Mouse (Mus musculus) induced T-regulatory cell, adult 2 months (primary cell): Measurements from ENCODE around the gene Hspa4.

ENCODE experiments used
- DNase-seq: peaks from one replicate; pipeline ENCODE4 v3.0.0-alpha.2; 2012; ENCODE audit warnings: low read depth

Gene Hspa4

DNA sequence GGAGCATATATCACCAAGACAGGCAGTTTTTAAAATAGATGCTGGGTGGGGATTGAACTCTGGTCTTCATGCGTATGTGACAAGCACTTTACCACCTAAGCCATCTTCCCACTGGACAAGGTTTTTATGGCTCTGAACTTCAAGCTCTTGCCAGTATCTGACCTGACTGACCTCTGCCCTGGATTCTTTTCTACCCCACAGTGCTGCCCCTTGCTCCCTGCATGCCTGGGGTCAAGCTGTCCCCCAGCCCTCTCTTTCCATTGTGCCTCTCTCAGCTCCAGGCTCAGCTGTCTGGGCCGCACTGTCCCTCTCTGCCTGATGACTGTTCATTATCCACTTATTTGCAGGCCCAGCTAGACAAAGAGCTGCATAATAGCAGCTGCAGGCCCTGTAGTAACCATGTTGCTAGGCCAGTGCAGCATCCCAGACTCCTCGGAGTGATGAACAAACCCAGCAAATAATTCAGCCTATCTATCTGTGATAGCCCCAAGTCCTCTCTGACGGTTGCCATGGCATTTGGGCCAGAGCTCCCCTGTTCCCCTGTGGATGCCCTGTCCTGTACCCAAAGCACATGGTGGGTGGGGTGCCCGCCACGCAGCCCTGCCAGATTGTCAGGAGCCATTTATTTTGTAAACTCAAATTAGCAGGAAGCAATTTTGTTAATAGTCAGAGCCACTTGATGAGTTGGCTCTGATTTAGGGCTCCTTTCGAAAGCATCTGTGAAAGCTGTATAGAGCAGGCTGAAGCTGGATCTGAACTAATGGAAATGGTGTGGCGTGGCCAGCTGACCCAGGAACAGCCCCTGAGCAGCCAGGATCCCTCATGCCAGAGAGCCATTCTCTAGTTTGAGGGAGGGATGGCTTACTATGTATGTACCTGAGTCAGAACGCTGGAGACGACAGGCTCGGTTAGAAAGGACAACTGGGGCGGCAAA lies 47.8 kb downstream of the Hspa4 start:
- no peak for DNase-seq

GRCm38 (mm10) chr11:53250796-53251195 lies 49.5 kb downstream of the Hspa4 start:
- no peak for DNase-seq

- no peak for DNase-seq
These were observed 50.6 kb downstream of the Hspa4 start for GRCm38 (mm10) chr11:53249686-53250085.

DNA sequence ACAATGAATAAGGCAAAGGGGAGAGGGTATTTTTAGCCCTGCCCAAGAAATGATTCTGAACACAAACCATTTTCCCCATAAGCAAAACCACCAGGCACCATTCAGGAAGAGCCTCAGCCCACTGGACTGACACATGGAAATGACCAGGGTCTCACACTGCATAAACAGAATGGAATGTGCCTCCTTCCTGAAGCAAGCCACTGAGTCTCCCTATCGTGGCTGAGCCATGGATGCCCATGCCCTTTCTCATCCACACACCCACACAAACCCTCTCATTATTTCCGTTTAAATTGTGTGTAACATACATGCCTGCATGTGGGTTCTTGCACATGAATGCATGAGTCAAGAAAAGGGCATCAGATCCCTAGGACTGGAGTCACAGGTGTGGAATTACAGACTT lies 54.7 kb downstream of the Hspa4 start:
- DNase-seq = no peak

- peak; percentile 25 for DNase-seq
These were observed 57.1 kb downstream of the Hspa4 start for GRCm38 (mm10) chr11:53243199-53243598.

- DNase-seq = no peak
These were observed 66.7 kb downstream of the Hspa4 start for GRCm38 (mm10) chr11:53233590-53233989.

GRCm38 (mm10) chr11:53231836-53232235 lies 68.4 kb downstream of the Hspa4 start:
- no peak for DNase-seq

DNA sequence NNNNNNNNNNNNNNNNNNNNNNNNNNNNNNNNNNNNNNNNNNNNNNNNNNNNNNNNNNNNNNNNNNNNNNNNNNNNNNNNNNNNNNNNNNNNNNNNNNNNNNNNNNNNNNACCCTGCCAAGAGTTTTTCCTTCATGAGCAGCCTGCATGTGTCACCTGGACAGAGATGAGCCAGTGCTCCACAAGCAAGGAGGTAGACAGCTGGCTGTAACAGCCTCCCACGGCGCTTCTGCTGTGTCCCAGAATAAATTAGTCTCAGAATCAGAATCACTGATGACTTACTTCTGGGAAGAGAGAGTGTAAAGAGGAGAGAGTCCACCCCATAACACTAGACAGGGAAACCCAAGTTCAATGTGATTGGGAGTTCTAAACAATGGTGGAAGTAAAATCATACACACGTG lies 71.2 kb downstream of the Hspa4 start:
- no peak for DNase-seq

- no peak for DNase-seq
These were observed 89.4 kb downstream of the Hspa4 start for GRCm38 (mm10) chr11:53210876-53211275.
